Mouse (Mus musculus) neural tube, embryonic 14.5 days (tissue): ENCODE measurements at regions not wholly inside any gene's neighbourhood (a gene's known extent, or its start where the extent isn't known, plus 50 kb on each side); places are given as distances from the start of the nearest gene placed in this dataset.

Source experiments
- ATAC-seq: fragments of 200-750 bp; cut with Nextera tagmentation; 2 replicates; pipeline ENCODE4 v1.8.0; 2017; ENCODE audit warnings: low read depth, mild to moderate bottlenecking, moderate TSS enrichment, moderate library complexity
- H3K27ac ChIP-seq: fragments of 300-500 bp; sonication (generic); 2 replicates; pipeline ENCODE4 v1.5.1; 2014; ENCODE audit warnings: low read depth, mild to moderate bottlenecking, control low read depth, low read length, moderate library complexity, mixed read lengths
- H3K27me3 ChIP-seq: fragments of 300-500 bp; sonication (generic); 2 replicates; pipeline ENCODE4 v1.6.1; 2014; ENCODE audit warnings: low read length; ENCODE audit not compliant: control insufficient read depth, insufficient read depth
- H3K36me3 ChIP-seq: fragments of 300-500 bp; sonication (generic); 2 replicates; pipeline ENCODE4 v1.6.1; 2014; ENCODE audit warnings: low read length, mixed read lengths; ENCODE audit not compliant: control insufficient read depth, insufficient read depth
- H3K4me1 ChIP-seq: fragments of 300-500 bp; sonication (generic); 2 replicates; pipeline ENCODE4 v1.6.1; 2014; ENCODE audit warnings: low read length; ENCODE audit not compliant: control insufficient read depth, insufficient read depth
- H3K4me2 ChIP-seq: fragments of 300-500 bp; sonication (generic); 2 replicates; pipeline ENCODE4 v1.6.1; 2014; ENCODE audit warnings: mild to moderate bottlenecking, low read depth, low read length, control low read depth
- H3K4me3 ChIP-seq: fragments of 300-500 bp; sonication (generic); 2 replicates; pipeline ENCODE4 v1.5.1; 2014; ENCODE audit warnings: low read depth, low read length, control low read depth, mixed read lengths
- H3K9ac ChIP-seq: fragments of 300-500 bp; sonication (generic); replicated peaks from 2 replicates; pipeline ENCODE4 v1.6.1; 2014; ENCODE audit warnings: low read depth, mild to moderate bottlenecking, control low read depth, low read length, mixed read lengths
- H3K9me3 ChIP-seq: fragments of 300-500 bp; sonication (generic); 2 replicates; pipeline ENCODE4 v1.6.1; 2016; ENCODE audit warnings: low read length; ENCODE audit not compliant: control insufficient read depth
- whole genome bisulfite sequencing: fragments of 180-500 bp; shearing (Covaris S2); extraction: QIAGEN DNeasy Blood & Tissue Kit; methylation state at CpG from one replicate; pipeline ENCODE4 v1.1.7; 2014; 5-methylcytosine and 5-hydroxymethylcytosine counted together

GRCm38 (mm10) chr10:99676557-99677098, 82.8 kb downstream of the Csl start:
- Histone ChIP-seq H3K4me3 (no peak overlapping the region), H3K36me3 (no peaks in the 10 kb centered on the region), H3K27ac (no peak overlapping the region), H3K9ac (no peak overlapping the region), H3K9me3 (no peaks in the 10 kb centered on the region), H3K27me3 (no peaks in the 10 kb centered on the region), H3K4me1 (no peaks in the 10 kb centered on the region), H3K4me2 (no peak overlapping the region)
- WGBS: 81% methylated on average over 3 of the region's 3 CpGs
- ATAC-seq: no peak

GRCm38 (mm10) chr10:99678096-99678495, 81.4 kb downstream of the Csl start:
- Histone ChIP-seq H3K27me3 (no peaks in the 10 kb centered on the region), H3K4me3 (no peak overlapping the region), H3K36me3 (no peaks in the 10 kb centered on the region), H3K9me3 (no peaks in the 10 kb centered on the region), H3K27ac (no peak overlapping the region), H3K4me2 (no peak overlapping the region), H3K9ac (no peak overlapping the region), H3K4me1 (no peaks in the 10 kb centered on the region)
- WGBS: 68% methylated on average over 9 of the region's 9 CpGs
- ATAC-seq: no peak

DNA sequence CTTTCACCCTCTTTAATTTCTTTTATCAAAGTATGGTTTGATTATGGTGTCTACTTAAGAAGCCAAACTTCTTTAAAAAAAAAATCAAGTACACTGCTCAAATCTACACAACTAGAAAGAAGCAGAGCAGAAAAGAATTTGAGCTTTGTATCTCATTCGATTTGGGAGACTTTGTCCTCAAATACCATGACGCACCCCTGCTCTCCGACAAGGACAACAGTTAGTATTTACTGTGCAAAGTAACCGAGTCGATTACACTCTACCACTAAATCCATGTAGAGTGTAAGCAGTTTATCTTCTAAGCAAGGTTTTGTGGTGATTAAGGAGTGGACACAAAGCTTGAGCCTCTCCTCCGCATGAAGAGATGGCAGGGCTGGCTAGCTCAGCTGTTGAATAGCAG, 79.6 kb downstream of the Csl start:
- no peaks in the 10 kb centered on the region for H3K4me1 ChIP-seq
- H3K4me2 ChIP-seq: no peak overlapping the region
- no peaks in the 10 kb centered on the region for H3K9me3 ChIP-seq
- WGBS: 89% methylated on average over 6 of the region's 6 CpGs
- no peak for ATAC-seq
- no peak overlapping the region for H3K27ac ChIP-seq
- H3K27me3 ChIP-seq: no peaks in the 10 kb centered on the region
- H3K4me3 ChIP-seq: no peak overlapping the region
- H3K9ac ChIP-seq: no peak overlapping the region
- no peaks in the 10 kb centered on the region for H3K36me3 ChIP-seq

DNA sequence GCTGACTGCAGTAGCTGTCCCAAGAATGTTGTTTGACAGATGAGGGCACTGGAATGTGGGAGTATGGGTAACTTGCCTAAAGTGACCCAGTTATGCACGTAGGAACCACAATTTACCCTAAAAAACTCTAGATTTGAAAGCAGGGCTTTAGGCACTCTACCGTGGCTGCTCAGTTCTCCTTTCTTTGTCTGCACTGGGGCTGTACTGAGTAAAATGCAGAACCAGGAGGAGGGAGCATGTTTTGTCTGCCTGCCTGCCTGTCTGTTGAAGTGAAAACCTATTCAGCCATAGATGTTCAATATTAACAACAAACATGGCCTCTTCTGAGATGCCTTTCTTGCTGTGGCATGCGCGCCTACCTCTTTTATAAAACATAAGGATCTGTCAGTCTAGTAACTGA, 77.5 kb downstream of the Csl start:
- ATAC-seq: no peak
- 62% methylated on average over 4 of the region's 4 CpGs for WGBS
- no peaks in the 10 kb centered on the region for H3K27me3 ChIP-seq
- H3K9ac ChIP-seq: no peak overlapping the region
- H3K36me3 ChIP-seq: no peaks in the 10 kb centered on the region
- H3K4me3 ChIP-seq: no peak overlapping the region
- no peaks in the 10 kb centered on the region for H3K9me3 ChIP-seq
- no peaks in the 10 kb centered on the region for H3K4me1 ChIP-seq
- H3K27ac ChIP-seq: no peak overlapping the region
- no peak overlapping the region for H3K4me2 ChIP-seq

- Histone ChIP-seq H3K4me3 (no peak overlapping the region), H3K4me2 (no peak overlapping the region), H3K27me3 (no peaks in the 10 kb centered on the region), H3K9me3 (no peaks in the 10 kb centered on the region), H3K27ac (no peak overlapping the region), H3K36me3 (no peaks in the 10 kb centered on the region), H3K4me1 (no peaks in the 10 kb centered on the region), H3K9ac (no peak overlapping the region)
- WGBS: 62% methylated on average over 9 of the region's 9 CpGs
- ATAC-seq: peak; percentile 82; the same call in 1 of the 2 replicates
Measured at GRCm38 (mm10) chr10:99682350-99682749, 77.1 kb downstream of the Csl start.

DNA sequence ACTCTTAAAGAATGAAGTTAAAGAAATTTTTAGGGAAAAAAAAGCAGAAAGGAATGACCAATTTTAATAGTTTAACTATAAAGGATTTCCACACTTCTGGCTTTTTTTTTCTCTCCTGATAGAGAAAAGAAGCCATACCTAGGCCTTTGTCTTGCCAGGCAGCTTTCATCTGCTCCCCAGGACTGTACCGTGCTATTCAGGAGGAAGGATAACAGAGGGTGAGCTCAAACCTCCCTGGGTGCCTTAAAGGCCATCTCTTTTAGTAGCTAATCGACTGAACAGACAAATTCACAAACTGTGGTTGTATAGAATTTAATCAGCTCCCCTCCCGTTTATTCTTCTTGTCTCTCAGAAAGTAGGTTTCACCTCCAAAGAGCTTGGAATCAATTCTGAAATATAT, 76.1 kb downstream of the Csl start:
- Histone ChIP-seq H3K9ac (no peak overlapping the region), H3K4me2 (no peak overlapping the region), H3K27me3 (no peaks in the 10 kb centered on the region), H3K4me1 (no peaks in the 10 kb centered on the region), H3K36me3 (no peaks in the 10 kb centered on the region), H3K4me3 (no peak overlapping the region), H3K9me3 (no peaks in the 10 kb centered on the region), H3K27ac (no peak overlapping the region)
- ATAC-seq: no peak
- WGBS: 8% methylated on average over 3 of the region's 3 CpGs

- no peak overlapping the region for H3K9ac ChIP-seq
- H3K27ac ChIP-seq: no peak overlapping the region
- H3K36me3 ChIP-seq: no peaks in the 10 kb centered on the region
- H3K9me3 ChIP-seq: no peaks in the 10 kb centered on the region
- ATAC-seq: no peak
- no peaks in the 10 kb centered on the region for H3K4me1 ChIP-seq
- H3K4me2 ChIP-seq: no peak overlapping the region
- H3K4me3 ChIP-seq: no peak overlapping the region
- no peaks in the 10 kb centered on the region for H3K27me3 ChIP-seq
- WGBS: 18% methylated on average over 5 of the region's 5 CpGs
Measured at GRCm38 (mm10) chr10:99685911-99686310, 73.5 kb downstream of the Csl start.

- WGBS: 54% methylated on average over 4 of the region's 4 CpGs
- Histone ChIP-seq H3K4me1 (no peaks in the 10 kb centered on the region), H3K36me3 (no peaks in the 10 kb centered on the region)
Measured at GRCm38 (mm10) chr10:99687011-99687410, 72.4 kb downstream of the Csl start.

DNA sequence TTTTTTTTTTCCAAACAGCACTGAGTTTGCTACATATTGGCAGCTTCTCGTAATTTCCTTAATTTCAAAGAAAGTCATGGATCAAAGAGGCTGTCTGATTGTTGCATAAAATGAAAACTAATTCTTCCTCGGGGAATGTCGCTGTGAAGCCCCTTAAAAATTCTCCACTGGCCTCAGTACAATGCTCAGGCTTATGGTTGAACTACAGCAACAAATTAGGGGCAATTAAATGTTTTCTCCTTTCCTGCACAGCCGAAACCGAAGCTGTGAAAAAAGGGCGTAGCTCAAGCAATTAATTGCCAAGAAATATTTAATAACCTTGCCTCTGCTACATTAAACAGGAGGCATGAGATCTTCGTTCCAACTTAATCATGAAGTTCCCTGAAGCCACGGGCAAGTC, 61.8 kb downstream of the Csl start:
- H3K27ac ChIP-seq: no peak overlapping the region
- WGBS: 38% methylated on average over 8 of the region's 8 CpGs
- no peak for ATAC-seq

More at GRCm38 (mm10) chr10:99687011-99687410, 72.4 kb downstream of the Csl start:
- Histone ChIP-seq H3K9ac (no peak overlapping the region), H3K9me3 (no peaks in the 10 kb centered on the region), H3K4me2 (no peak overlapping the region), H3K27me3 (no peaks in the 10 kb centered on the region), H3K27ac (no peak overlapping the region), H3K4me3 (no peak overlapping the region)
- ATAC-seq: no peak

More for the DNA sequence above, 61.8 kb downstream of the Csl start:
- H3K4me3 ChIP-seq: no peak overlapping the region
- H3K27me3 ChIP-seq: no peaks in the 10 kb centered on the region
- no peaks in the 10 kb centered on the region for H3K9me3 ChIP-seq
- no peaks in the 10 kb centered on the region for H3K4me1 ChIP-seq
- no peaks in the 10 kb centered on the region for H3K36me3 ChIP-seq
- H3K4me2 ChIP-seq: no peak overlapping the region
- H3K9ac ChIP-seq: no peak overlapping the region
